Mouse (Mus musculus) erythroblast, embryonic 14.5 days (primary cell): ENCODE measurements around the gene Crygn.

Experiments used
- GATA1 ChIP-seq: IDR thresholded peaks from 2 replicates; pipeline ENCODE4 v1.6.1; 2012; ENCODE audit warnings: low read length, inconsistent platforms, mixed read lengths
- TAL1 ChIP-seq: IDR thresholded peaks from 3 replicates; pipeline ENCODE4 v1.6.1; 2012; ENCODE audit warnings: low read length, inconsistent platforms, mixed read lengths

DNA sequence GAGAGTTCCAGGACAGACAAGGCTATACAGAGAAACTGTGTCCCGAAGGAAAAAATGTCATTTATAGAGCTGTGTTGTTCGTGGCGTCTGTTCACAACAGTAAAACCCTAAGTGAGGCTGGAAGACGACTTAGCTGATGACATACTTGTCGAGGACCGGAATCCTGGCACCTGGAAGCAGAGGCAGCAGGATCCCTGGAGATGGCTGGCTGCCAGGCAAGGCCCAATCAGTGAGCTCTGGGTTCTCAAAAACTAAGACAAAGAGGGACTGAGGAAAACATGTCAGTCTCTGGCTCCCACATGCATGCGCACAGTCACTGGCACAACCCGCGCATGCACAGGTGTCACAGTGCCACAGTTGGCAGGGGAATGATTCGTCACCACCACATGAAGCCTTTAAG lies 20.2 kb downstream of the Crygn start:
- TF ChIP-seq GATA1 = no peak
- TF ChIP-seq TAL1 = no peak
